Mouse (Mus musculus) bone marrow, adult 2 months (tissue): ENCODE measurements at regions not wholly inside any gene's neighbourhood (a gene's known extent, or its start where the extent isn't known, plus 50 kb on each side); places are given as distances from the start of the nearest gene placed in this dataset.
"Not testable (repeated sequence)": the region's sequence is repeated elsewhere in the genome, so short reads cannot be mapped to it uniquely, and the experiment has no call there.

Experiments used
- H3K27ac ChIP-seq: fragments of 200-500 bp; 2 replicates; pipeline ENCODE4 v1.5.1; 2012; ENCODE audit warnings: low read depth, mild to moderate bottlenecking, control low read depth, inconsistent platforms, low read length; ENCODE audit not compliant: control insufficient read depth, poor library complexity, insufficient read depth
- H3K4me1 ChIP-seq: fragments of 200-500 bp; 2 replicates; pipeline ENCODE4 v1.6.1; 2011; ENCODE audit warnings: low read length; ENCODE audit not compliant: control insufficient read depth, insufficient read depth
- H3K4me3 ChIP-seq: fragments of 200-500 bp; replicated peaks from 2 replicates; pipeline ENCODE3; 2011; ENCODE audit warnings: mild to moderate bottlenecking, low read depth, low read length, control low read depth; ENCODE audit not compliant: control insufficient read depth
- CTCF ChIP-seq: fragments of 200-500 bp; IDR thresholded peaks from 2 replicates; pipeline ENCODE4 v1.5.1; 2011; ENCODE audit warnings: low read length, control low read depth; ENCODE audit not compliant: control insufficient read depth, insufficient read depth
- POLR2A ChIP-seq: fragments of 200-500 bp; IDR thresholded peaks from 2 replicates; pipeline ENCODE4 v1.6.1; 2011; ENCODE audit warnings: low read depth, mild to moderate bottlenecking, control low read depth, low read length, borderline replicate concordance; ENCODE audit not compliant: control insufficient read depth
- WGBS: fragments of 180-500 bp; shearing (Covaris S2); methylation state at CpG from one replicate; pipeline ENCODE4 v1.1.7; 2018; 5-methylcytosine and 5-hydroxymethylcytosine counted together

DNA sequence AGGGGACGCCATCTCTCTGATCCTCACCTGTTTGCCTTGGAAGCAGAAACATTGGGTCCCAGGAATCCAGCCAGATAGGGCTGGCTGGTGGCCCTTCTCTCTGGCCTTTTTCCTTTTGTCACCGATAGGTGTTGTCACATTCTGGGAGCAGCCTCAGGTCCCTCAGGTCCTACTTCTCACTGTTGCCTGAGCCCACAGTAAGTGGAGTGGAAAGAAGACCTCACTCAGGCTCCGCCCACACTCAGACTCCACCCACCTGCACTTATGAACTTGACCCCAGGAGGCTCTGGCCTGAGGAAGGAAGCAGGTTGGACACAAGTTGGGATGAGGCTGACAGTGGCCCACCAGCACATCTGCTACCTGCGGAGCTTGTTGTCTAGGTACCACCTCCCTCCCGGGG lies 54.8 kb upstream of the Col13a1 start:
- TF ChIP-seq POLR2A (no peak), CTCF (no peak)
- 75% methylated on average over 5 of the region's 5 CpGs for WGBS

DNA sequence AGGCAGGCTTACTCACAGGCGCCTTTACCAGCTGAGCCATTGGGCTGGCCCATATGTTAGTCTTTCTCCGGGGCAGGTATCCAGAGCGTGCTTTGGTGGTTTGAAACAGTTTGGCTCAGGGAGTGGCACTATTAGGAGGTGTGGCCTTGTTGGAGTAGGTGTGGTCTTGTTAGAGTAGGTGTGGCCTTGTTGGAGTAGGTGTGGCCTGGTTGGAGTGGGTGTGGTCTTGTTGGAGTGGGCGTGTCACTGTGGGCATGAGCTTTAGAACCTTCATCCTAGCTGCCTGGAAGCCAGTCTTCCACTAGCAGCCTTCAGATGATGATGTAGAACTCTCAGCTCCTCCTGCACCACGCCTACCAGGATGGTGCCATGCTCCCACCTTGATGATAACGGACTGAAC lies 53.1 kb upstream of the Col13a1 start:
- not testable (repeated sequence) for H3K4me1 ChIP-seq, H3K27ac ChIP-seq, H3K4me3 ChIP-seq
- 80% methylated on average over 6 of the region's 6 CpGs for WGBS

More for the DNA sequence above, 54.8 kb upstream of the Col13a1 start:
- H3K4me3 ChIP-seq, result no peak overlapping the region
- H3K4me1 ChIP-seq, result no peaks in the 10 kb centered on the region
- H3K27ac ChIP-seq, result no peak overlapping the region

DNA sequence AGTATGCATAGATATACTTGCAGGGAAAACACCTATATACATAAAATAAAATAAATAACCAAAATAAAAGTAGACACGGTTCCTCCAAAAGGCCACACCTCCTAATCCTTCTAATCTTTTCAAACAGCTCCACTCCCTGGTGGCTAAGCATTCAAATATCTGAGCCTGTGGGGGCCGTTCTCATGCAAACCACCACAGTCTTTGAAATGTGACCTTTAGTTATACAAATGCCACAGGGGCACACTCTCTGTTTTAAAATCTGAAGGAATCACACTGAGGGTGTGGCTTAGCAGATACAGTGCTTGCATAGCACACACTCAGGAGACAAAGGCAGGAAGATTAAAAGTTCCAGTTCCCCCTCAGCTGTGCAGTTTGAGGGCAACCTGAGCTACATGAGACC lies 50.4 kb upstream of the Col13a1 start:
- H3K27ac ChIP-seq, result no peak overlapping the region
- 80% methylated on average over 2 of the region's 2 CpGs for WGBS
- TF ChIP-seq POLR2A, result no peak
- no peak for TF ChIP-seq CTCF
- no peaks in the 10 kb centered on the region for H3K4me1 ChIP-seq
- H3K4me3 ChIP-seq, result no peak overlapping the region
